Mouse (Mus musculus): ENCODE results near the gene Cyp4f40. TPM values are rescaled to one million over a fixed set of nuclear protein-coding genes. Genes with fewer than 3 reads are reported as not detected.
"Not testable (repeated sequence)": the region's sequence is repeated elsewhere in the genome, so short reads cannot be mapped to it uniquely, and the experiment has no call there.

The Cyp4f40 gene
- polyA plus RNA-seq, 1 experiment from 2014 or later = not detected

- H3K9me3 ChIP-seq (ENCODE audit: control insufficient read depth, low read length) = no peaks in the 10 kb centered on the region
- no peak within 1 kb of the TSS for H3K4me3 ChIP-seq (ENCODE audit: low read depth, low read length)
- 37% methylated on average over 7 of the region's 7 CpGs for WGBS
- no peak within 1 kb of the TSS for H3K27ac ChIP-seq (ENCODE audit: low read depth, low read length)
- H3K4me1 ChIP-seq (ENCODE audit: control insufficient read depth, insufficient read depth, low read length) = no peaks in the 10 kb centered on the region
- no peak within 1 kb of the TSS for H3K9ac ChIP-seq (replicated peaks; ENCODE audit: low read depth, low read length)
- ATAC-seq (ENCODE audit: low read depth) = no peak
- H3K4me2 ChIP-seq (ENCODE audit: low read depth, low read length) = no peak within 1 kb of the TSS
- no peaks in the 10 kb centered on the region for H3K36me3 ChIP-seq (ENCODE audit: control insufficient read depth, insufficient read depth, low read length)
- H3K27me3 ChIP-seq (ENCODE audit: control insufficient read depth, insufficient read depth, low read length) = no peaks in the 10 kb centered on the region
These were observed 26.5 kb downstream of the Cyp4f40 start, which contains the start of gene Cyp4f15 for GRCm38 (mm10) chr17:32685048-32685750. Cyp4f15 (plus strand) TSS chr17:32685627.

DNA sequence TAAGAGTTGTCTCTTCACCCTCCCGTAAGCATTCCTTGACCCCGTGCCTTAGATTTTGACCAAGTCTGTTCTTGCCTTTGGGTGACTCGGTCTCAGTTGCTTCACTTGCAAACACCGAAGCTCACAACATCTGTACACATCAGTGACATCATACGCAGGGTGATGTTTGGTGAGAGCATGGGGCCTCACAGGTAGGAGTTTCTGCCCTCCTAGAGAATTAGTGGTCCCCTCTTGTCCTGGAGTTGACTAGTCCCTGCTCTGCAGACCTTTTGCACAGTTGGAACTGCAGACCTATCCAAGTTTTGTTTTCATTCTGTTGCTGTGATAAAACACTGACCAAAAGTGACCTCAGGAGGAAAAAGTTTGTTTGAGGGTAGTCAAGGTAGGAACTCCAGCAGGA is 28.0 kb downstream of the Cyp4f40 start:
- Histone ChIP-seq H3K9ac (replicated peaks; ENCODE audit: low read depth, low read length) (no peak overlapping the region), H3K4me1 (ENCODE audit: control insufficient read depth, insufficient read depth, low read length) (no peaks in the 10 kb centered on the region), H3K27ac (ENCODE audit: low read depth, low read length) (no peak overlapping the region), H3K4me3 (ENCODE audit: low read depth, low read length) (no peak overlapping the region), H3K9me3 (ENCODE audit: control insufficient read depth, low read length) (no peaks in the 10 kb centered on the region), H3K27me3 (ENCODE audit: control insufficient read depth, insufficient read depth, low read length) (no peaks in the 10 kb centered on the region), H3K36me3 (ENCODE audit: control insufficient read depth, insufficient read depth, low read length) (no peaks in the 10 kb centered on the region), H3K4me2 (ENCODE audit: low read depth, low read length) (no peak overlapping the region)
- 98% methylated on average over 5 of the region's 5 CpGs for WGBS
- no peak for ATAC-seq (ENCODE audit: low read depth)

GRCm38 (mm10) chr17:32690959-32691358 is 32.3 kb downstream of the Cyp4f40 start:
- Histone ChIP-seq H3K9ac (replicated peaks; ENCODE audit: low read depth, low read length) (no peak overlapping the region), H3K36me3 (ENCODE audit: control insufficient read depth, insufficient read depth, low read length) (no peaks in the 10 kb centered on the region), H3K4me3 (ENCODE audit: low read depth, low read length) (no peak overlapping the region), H3K9me3 (ENCODE audit: control insufficient read depth, low read length) (no peaks in the 10 kb centered on the region), H3K4me2 (ENCODE audit: low read depth, low read length) (no peak overlapping the region), H3K4me1 (ENCODE audit: control insufficient read depth, insufficient read depth, low read length) (no peaks in the 10 kb centered on the region), H3K27ac (ENCODE audit: low read depth, low read length) (no peak overlapping the region), H3K27me3 (ENCODE audit: control insufficient read depth, insufficient read depth, low read length) (no peaks in the 10 kb centered on the region)
- WGBS = 100% methylated on average over 1 of the region's 1 CpGs
- ATAC-seq (ENCODE audit: low read depth) = no peak

DNA sequence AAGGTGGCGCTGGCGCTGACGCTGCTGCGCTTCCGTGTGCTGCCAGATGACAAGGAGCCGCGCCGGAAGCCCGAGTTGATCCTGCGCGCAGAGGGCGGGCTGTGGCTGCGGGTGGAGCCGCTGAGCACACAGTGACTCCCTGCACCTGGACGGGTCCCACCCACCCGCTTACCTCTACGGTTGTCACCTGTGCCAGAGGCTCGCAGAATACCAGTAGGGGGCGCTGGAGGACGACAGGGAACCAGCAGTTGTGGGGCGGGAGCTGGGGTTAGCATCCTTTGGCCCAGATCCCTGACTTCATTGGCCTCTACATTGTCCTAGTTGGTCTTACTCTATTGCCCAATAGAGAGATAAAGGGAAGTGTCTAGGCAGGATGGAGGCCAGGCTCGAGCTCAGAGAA is 44.1 kb downstream of the Cyp4f40 start:
- Histone ChIP-seq H3K27ac (ENCODE audit: low read depth, low read length) (no peak overlapping the region), H3K9me3 (ENCODE audit: control insufficient read depth, low read length) (0 out of 2 replicates have a peak, but pooled peaks cover 2% of the 10 kb centered on the region), H3K4me3 (ENCODE audit: low read depth, low read length) (no peak overlapping the region), H3K27me3 (ENCODE audit: control insufficient read depth, insufficient read depth, low read length) (no peaks in the 10 kb centered on the region), H3K4me2 (ENCODE audit: low read depth, low read length) (no peak overlapping the region), H3K36me3 (ENCODE audit: control insufficient read depth, insufficient read depth, low read length) (no peaks in the 10 kb centered on the region), H3K9ac (replicated peaks; ENCODE audit: low read depth, low read length) (no peak overlapping the region), H3K4me1 (ENCODE audit: control insufficient read depth, insufficient read depth, low read length) (no peaks in the 10 kb centered on the region)
- no peak for ATAC-seq (ENCODE audit: low read depth)
- 50% methylated on average over 22 of the region's 22 CpGs for WGBS

- H3K9ac ChIP-seq (replicated peaks; ENCODE audit: low read depth, low read length); H3K4me2 ChIP-seq (ENCODE audit: low read depth, low read length); H3K9me3 ChIP-seq (ENCODE audit: control insufficient read depth, low read length); H3K4me3 ChIP-seq (ENCODE audit: low read depth, low read length); H3K27ac ChIP-seq (ENCODE audit: low read depth, low read length); ATAC-seq (ENCODE audit: low read depth); H3K4me1 ChIP-seq (ENCODE audit: control insufficient read depth, insufficient read depth, low read length); H3K36me3 ChIP-seq (ENCODE audit: control insufficient read depth, insufficient read depth, low read length); H3K27me3 ChIP-seq (ENCODE audit: control insufficient read depth, insufficient read depth, low read length): not testable (repeated sequence)
These were observed 51.8 kb downstream of the Cyp4f40 start for GRCm38 (mm10) chr17:32710541-32710940.

DNA sequence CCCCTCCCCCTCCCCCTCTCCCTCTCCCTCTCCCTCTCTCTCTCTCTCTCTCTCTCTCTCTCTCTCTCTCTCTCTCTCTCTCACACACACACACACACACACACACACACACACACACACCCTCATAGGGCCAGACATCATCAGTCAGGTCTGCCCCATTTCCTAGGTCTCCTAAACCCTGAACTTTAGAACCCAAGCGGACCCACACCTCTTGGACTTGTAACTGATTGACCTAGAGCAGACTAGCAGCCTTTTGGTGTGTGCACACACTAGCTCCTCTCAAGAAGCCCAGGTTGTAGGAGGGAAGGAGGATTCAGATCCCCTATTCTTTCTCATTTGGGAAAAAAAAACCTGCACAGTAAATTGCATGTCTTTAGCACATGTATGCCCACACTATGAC is 63.5 kb downstream of the Cyp4f40 start:
- H3K4me3 ChIP-seq (ENCODE audit: low read depth, low read length); ATAC-seq (ENCODE audit: low read depth); H3K4me1 ChIP-seq (ENCODE audit: control insufficient read depth, insufficient read depth, low read length); H3K27me3 ChIP-seq (ENCODE audit: control insufficient read depth, insufficient read depth, low read length); H3K9me3 ChIP-seq (ENCODE audit: control insufficient read depth, low read length); H3K36me3 ChIP-seq (ENCODE audit: control insufficient read depth, insufficient read depth, low read length); H3K27ac ChIP-seq (ENCODE audit: low read depth, low read length); H3K4me2 ChIP-seq (ENCODE audit: low read depth, low read length); H3K9ac ChIP-seq (replicated peaks; ENCODE audit: low read depth, low read length): not testable (repeated sequence)
- WGBS = 90% methylated on average over 1 of the region's 1 CpGs

DNA sequence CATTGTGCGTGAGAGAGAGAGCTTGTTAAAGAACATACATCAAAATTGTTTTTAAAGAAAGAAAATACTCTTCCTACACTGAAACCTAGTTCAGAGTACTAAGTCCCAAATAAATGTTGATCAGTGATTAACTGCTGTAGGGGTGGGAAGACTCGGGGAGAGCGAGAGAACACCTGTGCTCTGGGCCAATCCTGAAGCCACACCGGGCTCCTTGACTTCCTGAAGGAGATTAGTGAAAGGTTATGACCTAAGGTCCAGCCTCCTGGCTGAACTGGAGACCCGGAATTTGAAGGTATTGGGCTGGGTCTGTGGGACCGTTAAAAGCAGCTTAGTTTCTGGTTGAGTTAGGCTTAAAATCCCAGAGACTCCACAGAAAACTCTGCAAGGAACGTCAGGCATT is 64.1 kb downstream of the Cyp4f40 start:
- no peaks in the 10 kb centered on the region for H3K27me3 ChIP-seq (ENCODE audit: control insufficient read depth, insufficient read depth, low read length)
- WGBS = 86% methylated on average over 7 of the region's 7 CpGs

GRCm38 (mm10) chr17:32726360-32726759 is 67.7 kb downstream of the Cyp4f40 start:
- not testable (repeated sequence) for ATAC-seq (ENCODE audit: low read depth); H3K4me2 ChIP-seq (ENCODE audit: low read depth, low read length); H3K4me1 ChIP-seq (ENCODE audit: control insufficient read depth, insufficient read depth, low read length); H3K27ac ChIP-seq (ENCODE audit: low read depth, low read length); H3K9me3 ChIP-seq (ENCODE audit: control insufficient read depth, low read length); H3K36me3 ChIP-seq (ENCODE audit: control insufficient read depth, insufficient read depth, low read length); H3K27me3 ChIP-seq (ENCODE audit: control insufficient read depth, insufficient read depth, low read length); H3K9ac ChIP-seq (replicated peaks; ENCODE audit: low read depth, low read length); H3K4me3 ChIP-seq (ENCODE audit: low read depth, low read length)

More for the DNA sequence above, 64.1 kb downstream of the Cyp4f40 start:
- Histone ChIP-seq H3K4me1 (ENCODE audit: control insufficient read depth, insufficient read depth, low read length) (no peaks in the 10 kb centered on the region), H3K27ac (ENCODE audit: low read depth, low read length) (no peak overlapping the region), H3K36me3 (ENCODE audit: control insufficient read depth, insufficient read depth, low read length) (no peaks in the 10 kb centered on the region), H3K4me2 (ENCODE audit: low read depth, low read length) (no peak overlapping the region), H3K9ac (replicated peaks; ENCODE audit: low read depth, low read length) (no peak overlapping the region), H3K9me3 (ENCODE audit: control insufficient read depth, low read length) (no peaks in the 10 kb centered on the region), H3K4me3 (ENCODE audit: low read depth, low read length) (no peak overlapping the region)
- ATAC-seq (ENCODE audit: low read depth) = no peak
